Mouse (Mus musculus) G1E (cell line): ENCODE data around the gene BC048679. TPM values are rescaled to one million over a fixed set of nuclear protein-coding genes. Genes with fewer than 3 reads are reported as not detected.

Experiments used
- ATAC-seq: 2 replicates; pipeline ENCODE4 v1.8.0; 2016; ENCODE audit warnings: mild to moderate bottlenecking; ENCODE audit not compliant: insufficient number of reproducible peaks, poor library complexity, low FRiP score, severe bottlenecking; ENCODE audit errors: extremely low read depth
- DNase-seq: peaks from one replicate; pipeline ENCODE4 v3.0.0; 2012; ENCODE audit warnings: low spot score
- H3K27me3 ChIP-seq: 2 replicates; pipeline ENCODE4 v1.6.1; 2012; ENCODE audit warnings: mild to moderate bottlenecking, low read length, inconsistent platforms; ENCODE audit not compliant: insufficient read depth
- H3K36me3 ChIP-seq: replicated peaks from 2 replicates; pipeline ENCODE3; 2012; ENCODE audit warnings: mild to moderate bottlenecking, inconsistent platforms
- H3K4me1 ChIP-seq: 2 replicates; pipeline ENCODE4 v1.6.1; 2012; ENCODE audit warnings: low read depth, low read length, inconsistent platforms, mixed read lengths; ENCODE audit not compliant: insufficient read depth
- H3K4me3 ChIP-seq: 2 replicates; pipeline ENCODE4 v1.5.1; 2012; ENCODE audit warnings: low read depth, mild to moderate bottlenecking, inconsistent platforms, low read length, moderate library complexity, mixed read lengths
- H3K9me3 ChIP-seq: replicated peaks from 2 replicates; pipeline ENCODE4 v1.6.1; 2012; ENCODE audit warnings: inconsistent platforms
- CTCF ChIP-seq: IDR thresholded peaks from 2 replicates; pipeline ENCODE4 v1.5.1; 2012; ENCODE audit warnings: low read depth, low read length, inconsistent platforms, mixed read lengths
- GATA1 ChIP-seq: IDR thresholded peaks from 2 replicates; pipeline ENCODE4 v1.6.1; 2012; ENCODE audit warnings: borderline replicate concordance, low read length, inconsistent platforms, mixed read lengths
- GATA2 ChIP-seq: IDR thresholded peaks from 2 replicates; pipeline ENCODE4 v1.6.1; 2012; ENCODE audit warnings: low read depth, low read length, inconsistent platforms, borderline replicate concordance
- POLR2AphosphoS5 ChIP-seq: IDR thresholded peaks from 2 replicates; pipeline ENCODE4 v1.6.1; 2012; ENCODE audit warnings: low read depth, low read length, inconsistent platforms; ENCODE audit not compliant: insufficient replicate concordance
- TAL1 ChIP-seq: conservative IDR thresholded peaks from 2 replicates; pipeline ENCODE4 v1.6.1; 2012; ENCODE audit warnings: low read depth, low read length, inconsistent platforms, mixed read lengths
- polyA plus RNA-seq: library from polyadenylated mRNA; stranded (reverse); fragments of >175 nt; gene quantifications from 2 replicates; pipeline ENCODE4 v1.2.3, GENCODE M21; 2012
- total RNA-seq, 2 experiments: library from RNA; stranded (forward) in 1 of 2; stranded (reverse) in 1 of 2; fragments of 200-1000 nt in 1 of 2; fragments of >200 nt in 1 of 2; fragmentation: Nextera tagmentation in 1 of 2; gene quantifications; 2 replicates each; pipeline ENCODE4 v1.2.3; 2014 to 2017

The BC048679 gene
- total and polyA plus RNA-seq, 3 experiments: not detected

GRCm38 (mm10) chr7:81514906-81515590 lies 17.0 kb upstream of the BC048679 start:
- H3K4me3 ChIP-seq: no peak overlapping the region
- DNase-seq: no peak
- TF ChIP-seq GATA2: no peak
- no peak for TF ChIP-seq GATA1
- no peak for TF ChIP-seq POLR2AphosphoS5
- TF ChIP-seq CTCF: no peak
- no peak for TF ChIP-seq TAL1
- H3K27me3 ChIP-seq: peaks cover 21% of the 10 kb centered on the region
- no peaks in the 10 kb centered on the region for H3K9me3 ChIP-seq
- H3K4me1 ChIP-seq: no peaks in the 10 kb centered on the region
- ATAC-seq: no peak
- H3K36me3 ChIP-seq: no peaks in the 10 kb centered on the region

GRCm38 (mm10) chr7:81501050-81501449 lies 3.0 kb upstream of the BC048679 start:
- Histone ChIP-seq H3K27me3 (peaks cover 11% of the 10 kb centered on the region; the same call in 1 of the 2 replicates), H3K4me1 (peaks cover 27% of the 10 kb centered on the region), H3K4me3 (no peak overlapping the region), H3K36me3 (no peaks in the 10 kb centered on the region), H3K9me3 (no peaks in the 10 kb centered on the region)
- no peak for ATAC-seq
- TF ChIP-seq TAL1 (no peak), CTCF (no peak), GATA2 (no peak), POLR2AphosphoS5 (no peak), GATA1 (no peak)
- no peak for DNase-seq

GRCm38 (mm10) chr7:81497171-81497570 lies 910 bp downstream of the BC048679 start:
- H3K27me3 ChIP-seq: peaks cover 18% of the 10 kb centered on the region; the same call in 1 of the 2 replicates
- DNase-seq: no peak
- H3K9me3 ChIP-seq: no peaks in the 10 kb centered on the region
- ATAC-seq: no peak
- TF ChIP-seq CTCF: no peak
- no peak for TF ChIP-seq GATA2
- no peak for TF ChIP-seq GATA1
- TF ChIP-seq TAL1: no peak
- no peak for TF ChIP-seq POLR2AphosphoS5
- H3K36me3 ChIP-seq: no peaks in the 10 kb centered on the region
- H3K4me1 ChIP-seq: peaks cover 27% of the 10 kb centered on the region
- H3K4me3 ChIP-seq: no peak overlapping the region

- Histone ChIP-seq H3K4me3 (peak within 1 kb of the TSS; percentile 13; the same call in 1 of the 2 replicates), H3K9me3 (no peaks in the 10 kb centered on the region), H3K36me3 (no peaks in the 10 kb centered on the region), H3K4me1 (peaks cover 8% of the 10 kb centered on the region; the same call in 1 of the 2 replicates), H3K27me3 (peaks cover 23% of the 10 kb centered on the region; the same call in 1 of the 2 replicates)
- TF ChIP-seq GATA2: no peak
- TF ChIP-seq TAL1: no peak
- TF ChIP-seq POLR2AphosphoS5: no peak
- TF ChIP-seq CTCF: no peak
- TF ChIP-seq GATA1: no peak
- ATAC-seq (no peak), DNase-seq (no peak)
Observed at GRCm38 (mm10) chr7:81493331-81494021, 4.6 kb downstream of the BC048679 start, which contains the start of gene Ap3b2. Gene Ap3b2 (minus strand): TSS chr7:81493925.

GRCm38 (mm10) chr7:81492628-81493027 lies 5.5 kb downstream of the BC048679 start:
- H3K4me3 ChIP-seq: no peak overlapping the region
- peaks cover 20% of the 10 kb centered on the region; the same call in 1 of the 2 replicates for H3K27me3 ChIP-seq
- no peak for TF ChIP-seq GATA1
- TF ChIP-seq GATA2: no peak
- TF ChIP-seq CTCF: no peak
- no peak for TF ChIP-seq POLR2AphosphoS5
- TF ChIP-seq TAL1: no peak
- H3K4me1 ChIP-seq: no peaks in the 10 kb centered on the region
- H3K9me3 ChIP-seq: no peaks in the 10 kb centered on the region
- H3K36me3 ChIP-seq: no peaks in the 10 kb centered on the region
- no peak for ATAC-seq
- no peak for DNase-seq

GRCm38 (mm10) chr7:81489649-81490048 lies 8.4 kb downstream of the BC048679 start:
- DNase-seq: no peak
- Histone ChIP-seq H3K4me3 (no peak overlapping the region), H3K9me3 (no peaks in the 10 kb centered on the region), H3K27me3 (peaks cover 11% of the 10 kb centered on the region; the same call in 1 of the 2 replicates), H3K36me3 (no peaks in the 10 kb centered on the region), H3K4me1 (no peaks in the 10 kb centered on the region)
- TF ChIP-seq GATA2 (no peak), TAL1 (no peak), GATA1 (no peak), POLR2AphosphoS5 (no peak), CTCF (no peak)
- no peak for ATAC-seq
